ENCODE assay signal across 8 mouse cellular contexts in the genomic region with DNA sequence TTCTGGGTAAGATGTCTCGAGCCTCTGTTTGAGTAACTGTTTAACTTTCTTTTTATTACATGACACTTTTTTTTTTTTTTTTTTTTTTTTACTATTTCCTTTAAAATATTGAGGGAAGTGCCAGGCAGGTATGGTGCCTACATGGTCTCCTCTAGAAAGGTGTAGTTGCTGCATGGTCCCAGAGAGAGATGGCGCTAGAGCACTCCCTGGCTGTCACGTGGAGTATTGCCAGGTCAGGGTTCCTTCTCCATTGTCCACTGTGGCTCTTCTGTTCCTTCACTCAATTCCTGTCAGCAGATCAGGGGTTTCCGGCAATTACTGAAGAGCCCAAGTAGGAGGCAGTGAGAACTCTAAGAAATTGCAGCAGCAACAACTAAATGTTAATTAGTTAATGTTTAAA.
A peak's percentile ranks its signal among the peaks of the same experiment; 100 is the strongest.
DNase-seq lines count a peak whose midpoint lies in the region; ATAC-seq and TF ChIP-seq lines count a peak whose summit lies in the region.

No protein-coding gene starts in this region.

- H3K4me2 ChIP-seq in embryonic facial prominence, embryonic 11.5 days (ENCODE audit: low read depth, low read length), result no peak overlapping the region

- H3ac ChIP-seq in C2C12 (ENCODE audit: control insufficient read depth, insufficient read length, low read depth), result no peak overlapping the region

- H3K9ac ChIP-seq in embryonic facial prominence, embryonic 11.5 days (replicated peaks; ENCODE audit: low read length), result no peak overlapping the region

- no peaks in the 10 kb centered on the region for H3K79me3 ChIP-seq in C2C12 (ENCODE audit: low read depth)

- 52% methylated on average over 4 of the region's 4 CpGs for WGBS in embryonic facial prominence, embryonic 11.5 days
- WGBS in midbrain, embryonic 10.5 days, result 65% methylated on average over 4 of the region's 4 CpGs

- H3K27me3 ChIP-seq in C2C12 (ENCODE audit: control insufficient read depth, insufficient read depth, insufficient read length), result no peaks in the 10 kb centered on the region
- H3K27me3 ChIP-seq in embryonic facial prominence, embryonic 11.5 days (ENCODE audit: control insufficient read depth, insufficient read depth, low read length), result no peaks in the 10 kb centered on the region
- H3K27me3 ChIP-seq in midbrain, embryonic 10.5 days (ENCODE audit: low read depth, poor library complexity, severe bottlenecking), result no peaks in the 10 kb centered on the region

- H3K4me1 ChIP-seq in embryonic facial prominence, embryonic 11.5 days (ENCODE audit: control insufficient read depth, insufficient read depth, low read length), result no peaks in the 10 kb centered on the region
- H3K4me1 ChIP-seq in midbrain, embryonic 10.5 days, result 0 out of 2 replicates have a peak, but pooled peaks cover 4% of the 10 kb centered on the region

- ATAC-seq in cerebellum, adult (ENCODE audit: insufficient number of reproducible peaks, low FRiP score, low TSS enrichment), result no peak
- ATAC-seq in embryonic facial prominence, embryonic 11.5 days (replicated peaks; ENCODE audit: insufficient number of reproducible peaks, low FRiP score, low TSS enrichment, low read depth), result no peak

- no peak overlapping the region for H3K27ac ChIP-seq in embryonic facial prominence, embryonic 11.5 days (replicated peaks; ENCODE audit: low read depth, low read length)
- H3K27ac ChIP-seq in midbrain, embryonic 10.5 days (replicated peaks), result no peak overlapping the region

- H3K4me3 ChIP-seq in C2C12 (ENCODE audit: insufficient read depth, poor library complexity, severe bottlenecking), result no peak overlapping the region
- H3K4me3 ChIP-seq in embryonic facial prominence, embryonic 11.5 days (ENCODE audit: low read depth, low read length), result no peak overlapping the region
- no peak overlapping the region for H3K4me3 ChIP-seq in midbrain, embryonic 10.5 days

- H3K9me3 ChIP-seq in embryonic facial prominence, embryonic 11.5 days (replicated peaks; ENCODE audit: control insufficient read depth, low read length), result no peaks in the 10 kb centered on the region
- no peaks in the 10 kb centered on the region; the same call in 1 of the 2 replicates for H3K9me3 ChIP-seq in midbrain, embryonic 10.5 days (replicated peaks)

- DNase-seq in cerebellum, postnatal 14 days, result peak; percentile 48 to 65
- peak; percentile 11 for DNase-seq in embryonic facial prominence, embryonic 11.5 days (ENCODE audit: low spot score)
- peak; percentile 31 to 32 for DNase-seq in lung, adult 18-20 months
- no peak for DNase-seq in layer of hippocampus, postnatal 14 days (ENCODE audit: low spot score in 2 of 2)
- DNase-seq in layer of hippocampus, postnatal 25 days (ENCODE audit: extremely low spot score in 1 of 2, low spot score in 1 of 2), result no peak
- DNase-seq in midbrain, embryonic 10.5 days (ENCODE audit: low spot score), result no peak

- no peaks in the 10 kb centered on the region for H3K79me2 ChIP-seq in C2C12 (ENCODE audit: control insufficient read depth, insufficient read depth)

- peak; percentile 55 for TF ChIP-seq CTCF in C2C12 (IDR thresholded peaks at IDR 0.05; ENCODE audit: control insufficient read depth, insufficient read depth, insufficient read length)

- H3K36me3 ChIP-seq in C2C12 (ENCODE audit: control insufficient read depth, insufficient read depth), result peaks cover 85% of the 10 kb centered on the region
- H3K36me3 ChIP-seq in embryonic facial prominence, embryonic 11.5 days (replicated peaks; ENCODE audit: control insufficient read depth, insufficient read depth, low read depth, low read length), result no peaks in the 10 kb centered on the region; the same call in 1 of the 2 replicates
- peaks cover 48% of the 10 kb centered on the region for H3K36me3 ChIP-seq in midbrain, embryonic 10.5 days

TF ChIP-seq in C2C12, 6 proteins besides CTCF, POLR2A, EP300 and RAD21:
- TF ChIP-seq USF1 (IDR thresholded peaks at IDR 0.05; ENCODE audit: low read depth), result peak; percentile 61
- TF ChIP-seq MYOD1 (IDR thresholded peaks at IDR 0.05; ENCODE audit: control insufficient read depth, insufficient read length, low read depth), result no peak

Comparison
In these comparisons a context has a peak if more than half of its experiments do, and no peak if none do; other contexts are left out.
1. DNase-seq: peak in cerebellum, postnatal 14 days (2 of 2), embryonic facial prominence, embryonic 11.5 days (single experiment) and lung, adult 18-20 months (2 of 2); none in layer of hippocampus, postnatal 14 days (0 of 2), layer of hippocampus, postnatal 25 days (0 of 2) and midbrain, embryonic 10.5 days (single experiment).